Mouse (Mus musculus) ES-Bruce4 (cell line): ENCODE measurements around the gene Spock1.

Experiments
- CTCF ChIP-seq: IDR thresholded peaks from one replicate; pipeline ENCODE4 v1.8.1; 2011; ENCODE audit warnings: low read depth, low read length
- POLR2A ChIP-seq: IDR thresholded peaks from one replicate; pipeline ENCODE4 v1.8.1; 2011; ENCODE audit warnings: low read length; ENCODE audit not compliant: insufficient read depth

GRCm38 (mm10) chr13:57830091-57830490 lies 78.0 kb downstream of the Spock1 start:
- TF ChIP-seq CTCF (no peak), POLR2A (no peak)
